Mouse (Mus musculus) thymus, adult 18-20 months (tissue): ENCODE results near the gene Cryga.

Source experiments
- DNase-seq, 2 experiments: peaks; one replicate each; pipeline ENCODE4 v3.0.0; 2022; ENCODE audit warnings: mixed read lengths in 2 of 2

The Cryga gene

DNA sequence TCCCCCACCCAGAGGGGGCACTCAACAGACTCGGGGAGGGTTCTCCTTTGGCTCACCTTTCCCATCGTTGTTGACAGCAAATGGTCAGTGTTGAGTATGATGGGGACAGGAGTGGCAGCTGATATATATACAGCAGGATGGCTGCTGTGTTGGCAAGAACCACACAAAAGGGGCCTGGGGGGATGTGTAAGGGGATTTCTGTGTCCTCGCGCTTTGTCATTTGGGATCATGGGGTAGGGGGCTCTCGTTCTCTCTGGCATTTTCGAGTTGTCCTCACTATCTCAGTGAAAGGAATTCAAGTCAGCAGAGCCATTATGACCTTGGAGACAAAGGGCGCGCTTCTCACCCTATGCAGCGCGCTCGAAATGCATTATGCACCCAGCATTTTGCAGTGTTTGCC lies at the start of gene Cryga:
Cryga (minus strand) TSS at position 101 of the 400 bp plus-strand sequence.
- DNase-seq = no peak

DNA sequence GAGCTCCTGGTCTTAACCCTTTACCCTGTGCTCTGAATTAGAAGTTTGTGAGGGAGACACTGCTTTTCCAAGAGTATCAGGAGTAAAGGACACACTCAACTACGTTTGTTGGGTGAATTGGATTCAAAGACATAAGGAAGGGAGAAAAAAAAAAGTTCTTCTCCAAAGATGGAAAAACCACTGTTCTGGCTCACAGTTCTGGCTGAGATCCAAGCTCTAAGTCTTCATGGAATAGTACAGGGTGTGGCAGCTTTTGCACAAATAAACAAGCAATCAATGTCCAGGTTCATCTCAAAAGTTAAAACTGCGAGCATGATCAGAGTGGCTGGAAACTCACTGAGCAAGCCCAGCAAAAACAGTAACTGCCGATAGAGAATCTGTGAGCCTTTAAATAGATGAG lies 44.8 kb upstream of the Cryga start:
- DNase-seq = no peak

GRCm38 (mm10) chr1:65147326-65147725 lies 44.2 kb upstream of the Cryga start:
- no peak for DNase-seq

DNA sequence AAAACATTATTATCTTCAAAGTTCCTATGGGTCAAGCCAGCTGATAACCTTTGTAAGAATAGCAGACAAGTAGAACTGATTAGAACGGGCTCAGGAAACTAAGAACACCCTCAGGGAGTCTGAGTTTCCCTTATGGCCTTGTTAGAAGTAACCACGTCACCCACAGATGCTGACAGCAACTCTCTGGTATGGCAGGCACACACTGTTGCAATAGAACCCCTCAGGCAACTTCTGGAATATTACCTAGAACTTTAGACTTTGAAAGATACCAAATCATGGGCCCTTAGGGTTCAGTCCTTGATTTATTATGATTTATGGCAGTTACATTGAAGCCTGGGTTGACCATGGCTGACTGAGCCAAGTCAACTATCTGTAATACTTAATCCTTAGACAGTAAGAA lies 43.4 kb upstream of the Cryga start:
- DNase-seq = no peak

GRCm38 (mm10) chr1:65144783-65145182 lies 41.6 kb upstream of the Cryga start:
- no peak for DNase-seq

GRCm38 (mm10) chr1:65137560-65137959 lies 34.4 kb upstream of the Cryga start:
- DNase-seq = no peak

GRCm38 (mm10) chr1:65132833-65133232 lies 29.7 kb upstream of the Cryga start:
- no peak for DNase-seq

- DNase-seq = no peak
These were observed 28.5 kb upstream of the Cryga start for GRCm38 (mm10) chr1:65131671-65132070.

GRCm38 (mm10) chr1:65130226-65130625 lies 27.1 kb upstream of the Cryga start:
- no peak for DNase-seq

- DNase-seq = no peak
These were observed 26.5 kb upstream of the Cryga start for GRCm38 (mm10) chr1:65129634-65130180.

DNA sequence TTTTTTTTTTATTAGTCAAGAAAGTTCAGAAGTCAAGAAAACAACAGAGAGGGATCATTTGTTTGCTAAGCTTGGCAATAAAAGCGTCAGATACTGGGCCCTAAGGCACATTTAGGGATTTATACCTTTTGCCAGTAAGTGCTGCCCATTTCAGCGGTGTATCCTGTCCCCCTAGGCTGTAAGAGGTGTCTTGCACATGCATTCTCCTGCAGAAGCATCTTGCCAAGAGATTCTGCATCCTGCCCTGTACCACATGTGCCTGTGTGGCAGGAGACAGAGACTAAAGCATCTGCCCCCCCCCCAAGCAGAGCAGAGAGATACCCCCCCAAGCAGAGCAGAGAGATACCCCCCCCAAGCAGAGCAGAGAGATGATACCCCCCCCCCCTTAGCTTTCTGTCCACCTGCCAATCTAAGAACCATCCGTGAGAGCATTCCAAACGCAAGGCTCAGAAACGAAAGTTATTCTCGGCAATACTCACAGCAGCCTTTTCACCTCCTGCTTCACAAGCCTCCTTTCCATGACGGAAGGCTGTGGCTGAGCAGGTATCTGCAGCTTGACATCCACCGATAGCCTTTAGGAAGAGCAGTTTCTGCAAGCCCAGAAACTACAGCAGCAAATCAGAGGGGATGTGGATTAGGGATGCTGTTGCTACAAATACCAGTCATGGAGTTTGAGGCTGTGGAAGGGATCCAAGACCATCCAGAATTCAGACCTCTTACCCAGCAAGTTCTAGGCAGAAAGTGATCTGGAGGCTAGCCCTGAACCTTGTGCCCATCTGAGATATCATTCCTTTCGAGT lies 19.6 kb upstream of the Cryga start, which contains the start of gene D630023F18Rik:
D630023F18Rik (minus strand) TSS at position 641 of the 799 bp plus-strand sequence.
- DNase-seq = no peak

- DNase-seq = no peak
These were observed 16.3 kb upstream of the Cryga start, which contains the start of gene Gm28845 for GRCm38 (mm10) chr1:65119438-65119837. TSS of gene Gm28845 (minus strand) at chr1:65119558.

GRCm38 (mm10) chr1:65118150-65118913 lies 15.2 kb upstream of the Cryga start:
- no peak for DNase-seq

- DNase-seq = no peak
These were observed 10.5 kb upstream of the Cryga start for GRCm38 (mm10) chr1:65113536-65114172.

DNA sequence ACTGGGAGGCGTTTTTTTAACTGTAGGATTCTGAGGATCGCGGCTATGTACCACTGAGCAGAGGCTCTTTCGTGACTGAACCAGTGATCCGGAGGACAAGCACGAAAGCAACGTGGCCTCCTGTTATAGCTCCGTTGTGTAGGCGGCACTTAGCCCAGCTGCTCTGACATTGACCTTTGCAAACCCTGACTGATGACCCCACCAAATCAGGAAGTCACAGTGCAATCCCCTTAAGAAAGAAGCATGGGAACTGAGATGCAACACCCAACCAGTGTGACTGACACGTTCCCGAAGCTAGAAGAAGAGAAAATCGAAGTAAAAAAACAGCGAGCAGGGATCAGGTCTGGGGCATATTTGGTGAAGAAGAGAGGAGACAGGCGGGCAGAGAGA lies 9.6 kb upstream of the Cryga start:
- DNase-seq = no peak

- no peak for DNase-seq
These were observed 9.0 kb upstream of the Cryga start for GRCm38 (mm10) chr1:65112031-65112806.

DNA sequence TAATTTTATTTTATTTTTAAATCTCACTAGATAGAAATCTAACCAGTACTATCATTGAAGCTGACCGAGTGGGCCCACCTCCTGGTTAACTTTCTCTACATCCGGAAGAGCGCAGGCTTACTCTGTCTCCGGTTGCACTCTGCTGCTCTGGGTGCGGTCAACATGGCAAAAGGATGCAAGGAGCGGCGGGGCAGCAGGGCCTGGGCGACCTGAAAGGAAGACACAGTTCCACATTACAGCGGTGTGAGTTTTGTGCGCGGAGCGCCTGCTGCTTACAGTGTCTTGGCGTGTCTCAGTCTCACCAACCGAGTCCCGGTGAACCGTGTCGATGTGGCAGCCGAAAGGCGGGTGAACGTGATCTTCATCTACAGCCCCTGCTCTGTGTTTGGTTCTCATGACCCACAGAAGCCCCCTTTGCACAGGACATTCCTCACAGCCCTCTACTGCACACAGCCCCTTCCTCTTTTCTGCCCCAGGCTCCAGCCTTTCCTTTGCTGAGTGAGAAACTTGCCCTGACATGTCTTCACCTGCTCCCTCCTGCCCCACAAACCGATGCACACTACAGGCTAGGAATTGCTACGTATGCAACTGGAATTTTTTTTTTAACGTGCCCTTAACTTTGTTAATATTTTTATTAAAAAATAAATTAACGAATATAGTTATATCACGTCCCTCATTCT lies 6.7 kb upstream of the Cryga start:
- DNase-seq = no peak

GRCm38 (mm10) chr1:65109196-65109595 lies 6.0 kb upstream of the Cryga start:
- DNase-seq = no peak

- DNase-seq = no peak
These were observed 4.6 kb upstream of the Cryga start for GRCm38 (mm10) chr1:65107654-65108279.

DNA sequence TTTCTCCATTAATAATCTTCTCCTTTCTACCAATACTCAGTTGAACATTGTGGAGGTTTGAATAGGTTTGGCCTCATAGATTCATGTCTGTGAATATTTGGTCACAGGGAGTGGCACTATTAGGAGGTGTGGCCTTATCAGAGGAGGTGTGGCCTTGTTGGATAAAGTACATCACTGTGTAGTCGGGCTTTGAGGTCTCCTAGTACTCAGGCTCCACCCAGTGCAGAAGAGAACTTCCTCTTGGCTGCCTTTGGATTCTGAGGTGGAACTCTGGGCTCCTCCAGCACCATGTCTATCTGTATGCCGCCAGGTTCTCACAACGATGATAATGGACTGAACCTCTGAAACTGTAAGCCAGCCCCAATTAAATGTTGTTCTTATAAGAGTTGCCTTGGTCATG lies 6.2 kb downstream of the Cryga start:
- DNase-seq = no peak

DNA sequence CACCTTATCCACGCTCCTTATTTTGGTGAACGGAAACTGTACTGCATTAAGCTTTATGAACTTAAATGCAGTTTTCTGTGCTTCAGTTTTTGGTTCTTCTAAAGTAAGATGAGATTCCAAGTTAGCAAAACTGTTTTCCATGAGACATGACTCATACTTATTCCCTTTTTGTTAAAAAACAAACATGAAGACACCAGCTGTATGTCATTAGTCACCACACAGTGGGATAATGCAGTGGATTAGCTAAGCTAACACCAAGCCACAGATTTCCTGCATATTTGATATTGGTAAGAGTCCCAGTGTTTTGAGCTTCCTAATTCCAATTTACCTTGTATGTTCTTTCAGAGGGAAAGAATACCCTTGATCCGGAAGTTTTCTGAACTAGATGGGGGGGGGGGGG lies 11.6 kb downstream of the Cryga start:
- DNase-seq = no peak
